Mouse (Mus musculus) forebrain, embryonic 16.5 days (tissue): ENCODE results near the gene Itgb6. TPM values are rescaled to one million over a fixed set of nuclear protein-coding genes. Genes with fewer than 3 reads are reported as not detected.
A peak's percentile ranks its signal among the peaks of the same experiment; 100 is the strongest.

Source experiments
- ATAC-seq: fragments of 200-750 bp; cut with Nextera tagmentation; 2 replicates; pipeline ENCODE4 v1.8.0; 2017; ENCODE audit warnings: mild to moderate bottlenecking, moderate library complexity
- H3K27ac ChIP-seq: fragments of 300-500 bp; sonication (generic); 2 replicates; pipeline ENCODE4 v1.5.1; 2014; ENCODE audit warnings: low read length, control low read depth
- H3K27me3 ChIP-seq: fragments of 300-500 bp; sonication (generic); replicated peaks from 2 replicates; pipeline ENCODE4 v1.6.1; 2014; ENCODE audit warnings: low read length; ENCODE audit not compliant: control insufficient read depth, insufficient read depth
- H3K36me3 ChIP-seq: fragments of 300-500 bp; sonication (generic); 2 replicates; pipeline ENCODE4 v1.6.1; 2014; ENCODE audit not compliant: control insufficient read depth, insufficient read depth
- H3K4me1 ChIP-seq: fragments of 300-500 bp; sonication (generic); replicated peaks from 2 replicates; pipeline ENCODE4 v1.6.1; 2014; ENCODE audit warnings: low read length; ENCODE audit not compliant: control insufficient read depth, insufficient read depth
- H3K4me2 ChIP-seq: fragments of 300-500 bp; sonication (generic); 2 replicates; pipeline ENCODE4 v1.6.1; 2014; ENCODE audit warnings: mild to moderate bottlenecking, low read length, control low read depth
- H3K4me3 ChIP-seq: fragments of 300-500 bp; sonication (generic); replicated peaks from 2 replicates; pipeline ENCODE4 v1.5.1; 2014; ENCODE audit warnings: mild to moderate bottlenecking, low read length, control low read depth
- H3K9ac ChIP-seq: fragments of 300-500 bp; sonication (generic); replicated peaks from 2 replicates; pipeline ENCODE4 v1.6.1; 2014; ENCODE audit warnings: low read depth, low read length, control low read depth
- H3K9me3 ChIP-seq: fragments of 300-500 bp; sonication (generic); 2 replicates; pipeline ENCODE4 v1.6.1; 2016; ENCODE audit warnings: low read length; ENCODE audit not compliant: control insufficient read depth
- WGBS: fragments of 180-500 bp; shearing (Covaris S2); extraction: QIAGEN DNeasy Blood & Tissue Kit; methylation state at CpG from one replicate; pipeline ENCODE4 v1.1.7; 2014; 5-methylcytosine and 5-hydroxymethylcytosine counted together
- polyA plus RNA-seq: library from polyadenylated mRNA; unstranded; fragments of >200 nt; fragmentation: Nextera tagmentation; extraction: Ambion mirVana; gene quantifications from 2 replicates; pipeline ENCODE4 v1.2.1, GENCODE M21; 2015

The Itgb6 gene
- polyA plus RNA-seq, 1 experiment from 2014 or later = not detected

DNA sequence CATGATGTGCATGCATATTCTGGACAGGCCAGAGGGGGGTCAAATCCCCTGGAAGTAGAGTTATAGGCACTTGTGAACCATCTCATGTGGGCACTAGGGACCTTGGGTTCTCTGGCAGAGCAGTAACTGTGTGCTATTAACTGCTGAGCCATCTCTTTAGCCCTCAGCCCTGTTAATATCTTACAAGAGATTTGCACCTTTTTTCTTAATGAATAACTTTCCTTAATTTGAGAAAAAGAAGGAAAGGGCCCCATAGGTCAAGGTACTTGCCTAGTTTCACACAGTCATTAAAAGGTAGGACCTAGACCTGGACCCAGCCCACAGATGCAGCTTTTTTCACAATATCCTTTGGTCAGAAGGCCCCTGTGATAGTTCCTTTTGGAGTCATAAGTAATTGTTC lies 5.9 kb downstream of the Itgb6 start:
- Histone ChIP-seq H3K27me3 (peaks cover 7% of the 10 kb centered on the region), H3K9me3 (no peaks in the 10 kb centered on the region), H3K27ac (no peak overlapping the region), H3K4me1 (peaks cover 21% of the 10 kb centered on the region), H3K4me2 (no peak overlapping the region), H3K36me3 (no peaks in the 10 kb centered on the region), H3K9ac (no peak overlapping the region), H3K4me3 (no peak overlapping the region)
- no peak for ATAC-seq

DNA sequence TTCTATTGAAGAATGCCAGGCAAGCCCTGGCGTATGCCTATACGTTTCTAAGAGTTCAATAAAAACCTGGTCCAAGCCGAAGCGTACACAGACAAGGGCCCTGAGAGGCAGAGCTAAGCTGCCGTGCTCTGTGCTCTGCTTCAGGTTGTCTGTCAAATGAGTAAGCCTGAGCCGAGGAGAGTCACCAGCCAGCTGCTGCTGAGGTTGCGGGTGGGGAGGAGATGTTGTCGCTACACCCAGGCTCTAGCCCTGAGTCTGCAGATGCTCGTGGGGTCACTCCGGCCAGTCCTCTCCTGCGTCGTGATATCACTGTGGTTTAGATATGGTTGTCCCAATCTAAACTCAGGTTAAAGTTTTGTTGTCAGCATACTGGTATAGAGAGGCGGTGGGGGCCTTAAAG lies 6.7 kb downstream of the Itgb6 start:
- no peaks in the 10 kb centered on the region for H3K36me3 ChIP-seq
- H3K9me3 ChIP-seq = no peaks in the 10 kb centered on the region
- 77% methylated on average over 13 of the region's 13 CpGs for WGBS
- H3K4me3 ChIP-seq = no peak overlapping the region
- no peak overlapping the region for H3K4me2 ChIP-seq
- H3K9ac ChIP-seq = no peak overlapping the region
- H3K4me1 ChIP-seq = peaks cover 21% of the 10 kb centered on the region
- peaks cover 7% of the 10 kb centered on the region for H3K27me3 ChIP-seq
- no peak overlapping the region for H3K27ac ChIP-seq
- ATAC-seq = no peak

DNA sequence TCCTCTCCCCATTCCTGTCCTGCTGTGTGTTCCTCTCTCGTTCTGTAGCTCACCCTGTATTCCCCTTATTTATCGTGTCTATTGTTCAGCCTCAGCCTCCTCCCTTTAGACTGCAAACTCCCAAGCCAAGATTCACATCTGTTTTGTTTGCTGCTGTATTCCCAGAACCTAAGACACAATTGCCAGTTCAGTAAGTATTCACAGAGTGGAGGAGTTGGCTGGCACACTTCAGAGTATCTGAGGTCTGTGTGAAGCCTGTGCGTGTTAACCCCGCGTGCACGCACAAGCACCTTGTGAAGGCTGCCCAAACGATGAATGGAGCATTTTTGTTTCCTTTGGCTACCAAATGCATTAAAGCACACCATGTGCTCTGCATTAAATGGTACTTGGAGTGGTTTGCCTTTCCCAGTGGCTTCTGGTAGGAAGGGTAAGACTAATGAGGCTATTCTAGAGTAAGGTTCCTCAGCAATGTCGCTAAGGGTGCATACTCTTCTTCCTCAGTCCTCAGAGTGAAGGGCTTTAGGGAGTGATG lies 7.4 kb downstream of the Itgb6 start:
- WGBS = 21% methylated on average over 8 of the region's 8 CpGs
- Histone ChIP-seq H3K4me2 (no peak overlapping the region), H3K4me1 (peaks cover 21% of the 10 kb centered on the region), H3K9me3 (no peaks in the 10 kb centered on the region), H3K36me3 (no peaks in the 10 kb centered on the region), H3K9ac (no peak overlapping the region), H3K27me3 (peaks cover 7% of the 10 kb centered on the region), H3K4me3 (no peak overlapping the region), H3K27ac (no peak overlapping the region)
- ATAC-seq = peak; percentile 32

DNA sequence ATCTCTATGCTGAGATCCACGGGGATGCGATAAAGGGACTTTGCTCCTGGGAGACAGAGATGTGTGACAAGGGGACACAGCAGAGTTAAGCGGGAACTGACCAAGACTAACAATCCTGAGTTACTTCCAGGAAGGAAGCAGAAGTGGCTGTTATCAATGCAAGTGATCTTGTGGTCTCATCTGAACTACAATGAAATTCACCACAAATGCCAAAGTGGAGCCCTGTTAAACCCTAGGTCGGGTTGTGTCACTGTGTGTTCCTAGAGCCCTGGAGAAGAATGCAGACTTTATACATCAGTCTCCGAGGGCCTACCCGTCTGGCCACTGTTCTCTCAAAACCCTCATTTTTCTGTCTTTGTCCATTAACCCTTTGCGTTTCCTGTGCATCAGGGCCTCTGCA lies 8.0 kb downstream of the Itgb6 start:
- Histone ChIP-seq H3K27ac (no peak overlapping the region), H3K9ac (no peak overlapping the region), H3K4me3 (no peak overlapping the region), H3K9me3 (no peaks in the 10 kb centered on the region), H3K36me3 (no peaks in the 10 kb centered on the region), H3K27me3 (peaks cover 7% of the 10 kb centered on the region), H3K4me2 (no peak overlapping the region), H3K4me1 (peaks cover 21% of the 10 kb centered on the region)
- no peak; the same call in 1 of the 2 replicates for ATAC-seq
- 23% methylated on average over 7 of the region's 7 CpGs for WGBS

DNA sequence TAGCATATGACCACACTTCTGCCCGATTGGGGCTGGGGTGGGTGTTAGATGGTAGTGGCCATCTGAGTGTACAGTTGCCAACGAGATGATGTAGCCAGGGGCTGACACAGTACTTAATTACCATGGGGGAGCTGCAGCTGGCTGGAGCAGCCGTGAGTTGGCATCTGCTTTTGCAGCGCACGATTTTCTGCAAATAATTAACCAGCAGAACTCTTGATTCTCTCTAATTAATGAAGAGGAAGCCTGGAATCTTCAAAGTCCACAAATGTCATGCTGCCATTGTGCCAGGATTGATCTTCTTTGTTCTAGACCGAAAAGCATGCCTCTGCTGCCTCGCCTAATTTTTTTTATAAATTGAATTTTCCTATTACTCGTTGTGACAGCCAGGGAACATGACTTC lies 8.6 kb downstream of the Itgb6 start:
- Histone ChIP-seq H3K36me3 (no peaks in the 10 kb centered on the region), H3K27ac (peak overlapping the region; percentile 11; the same call in 1 of the 2 replicates), H3K27me3 (peaks cover 6% of the 10 kb centered on the region), H3K9me3 (no peaks in the 10 kb centered on the region), H3K4me2 (no peak overlapping the region; the same call in 1 of the 2 replicates), H3K4me3 (no peak overlapping the region), H3K9ac (no peak overlapping the region), H3K4me1 (peaks cover 21% of the 10 kb centered on the region)
- WGBS = 5% methylated on average over 8 of the region's 8 CpGs
- ATAC-seq = peak; percentile 78

DNA sequence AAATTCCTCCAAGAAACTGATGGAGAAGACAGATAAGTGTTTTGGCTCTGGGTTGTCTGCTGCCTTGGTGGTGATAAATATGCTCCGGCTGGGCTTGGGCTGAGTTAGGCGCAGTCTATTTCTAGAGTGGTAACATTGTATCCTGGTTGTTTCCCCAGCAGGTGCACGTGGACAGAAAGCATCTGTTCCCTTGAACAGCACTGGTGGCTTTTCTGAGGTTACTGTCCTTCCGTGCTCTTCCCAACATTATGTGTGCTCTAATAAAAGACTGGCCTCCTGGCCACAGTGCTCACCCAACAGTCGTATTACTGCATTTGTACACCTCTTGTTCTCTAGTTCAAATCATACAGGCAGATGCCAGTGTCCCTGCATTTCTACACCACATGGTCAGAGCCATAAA lies 9.6 kb downstream of the Itgb6 start:
- Histone ChIP-seq H3K27me3 (no peaks in the 10 kb centered on the region; the same call in 1 of the 2 replicates), H3K4me1 (peaks cover 21% of the 10 kb centered on the region), H3K36me3 (no peaks in the 10 kb centered on the region), H3K9ac (no peak overlapping the region), H3K27ac (no peak overlapping the region), H3K9me3 (no peaks in the 10 kb centered on the region), H3K4me3 (no peak overlapping the region), H3K4me2 (no peak overlapping the region)
- ATAC-seq = no peak
- 76% methylated on average over 5 of the region's 5 CpGs for WGBS

DNA sequence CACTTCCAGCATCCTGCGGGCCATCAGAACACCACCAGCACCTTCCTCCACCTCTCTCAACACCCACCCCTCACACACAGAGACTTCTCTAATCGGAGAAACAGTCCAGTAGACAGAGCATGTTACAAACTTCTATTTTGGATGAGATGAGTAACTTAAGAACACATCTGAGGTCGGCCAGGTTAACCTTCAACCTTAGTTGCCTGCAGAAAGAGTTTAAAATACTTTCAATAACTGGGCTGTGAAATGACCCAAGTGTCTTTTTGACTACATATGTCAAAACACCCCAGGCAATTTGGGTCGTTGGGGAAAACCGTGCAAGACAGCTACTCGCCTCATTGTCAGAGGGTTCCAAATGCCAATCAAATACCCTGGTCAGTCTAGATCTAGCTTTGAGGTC lies 10.0 kb downstream of the Itgb6 start:
- ATAC-seq = no peak
- Histone ChIP-seq H3K36me3 (no peaks in the 10 kb centered on the region), H3K9ac (no peak overlapping the region), H3K27ac (no peak overlapping the region), H3K9me3 (no peaks in the 10 kb centered on the region), H3K4me2 (no peak overlapping the region), H3K4me1 (peaks cover 21% of the 10 kb centered on the region), H3K27me3 (no peaks in the 10 kb centered on the region; the same call in 1 of the 2 replicates), H3K4me3 (no peak overlapping the region)
- 70% methylated on average over 6 of the region's 6 CpGs for WGBS

DNA sequence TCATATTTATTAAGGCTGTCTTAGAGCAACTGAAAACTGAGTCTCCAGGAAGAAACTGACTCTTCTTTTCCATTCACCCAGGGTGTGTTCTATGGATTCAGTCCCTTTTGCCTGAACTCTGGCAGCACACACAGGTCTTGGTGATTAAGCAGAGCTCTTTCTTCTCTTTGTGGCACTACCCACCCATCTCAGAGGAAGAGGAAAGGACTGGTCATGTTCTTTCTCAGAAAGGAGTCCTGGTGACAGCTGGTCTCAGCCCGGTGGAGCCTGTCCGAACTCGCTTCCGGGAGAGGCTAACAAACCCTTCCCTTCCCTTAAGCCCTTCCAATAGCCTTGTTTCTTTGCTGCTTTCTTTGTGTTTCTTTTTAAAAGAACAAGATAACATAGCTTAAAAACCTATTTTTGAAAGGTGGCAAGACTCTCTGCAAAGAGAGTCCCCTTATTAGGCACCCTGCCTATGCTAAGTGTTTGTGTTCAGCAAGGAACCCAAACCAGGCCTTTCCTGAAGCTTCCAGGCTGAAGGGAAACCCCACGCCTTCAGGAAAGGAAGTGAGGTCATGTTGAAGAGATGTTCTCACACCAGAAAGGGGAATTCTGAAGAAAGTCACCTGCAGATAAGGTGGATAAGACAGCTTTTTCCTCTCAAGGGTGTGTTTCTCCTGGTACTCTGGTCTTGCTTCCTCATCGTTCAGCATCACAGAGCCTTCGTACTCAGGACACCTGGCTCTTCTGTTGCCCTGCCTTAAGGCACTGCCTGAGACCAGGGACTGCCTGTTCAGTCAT lies 11.2 kb downstream of the Itgb6 start:
- H3K4me1 ChIP-seq = peaks cover 21% of the 10 kb centered on the region
- H3K36me3 ChIP-seq = no peaks in the 10 kb centered on the region
- no peak overlapping the region for H3K4me2 ChIP-seq
- no peak for ATAC-seq
- no peak overlapping the region for H3K27ac ChIP-seq
- no peak overlapping the region for H3K9ac ChIP-seq
- H3K9me3 ChIP-seq = no peaks in the 10 kb centered on the region
- H3K27me3 ChIP-seq = no peaks in the 10 kb centered on the region
- 84% methylated on average over 7 of the region's 7 CpGs for WGBS
- H3K4me3 ChIP-seq = no peak overlapping the region

DNA sequence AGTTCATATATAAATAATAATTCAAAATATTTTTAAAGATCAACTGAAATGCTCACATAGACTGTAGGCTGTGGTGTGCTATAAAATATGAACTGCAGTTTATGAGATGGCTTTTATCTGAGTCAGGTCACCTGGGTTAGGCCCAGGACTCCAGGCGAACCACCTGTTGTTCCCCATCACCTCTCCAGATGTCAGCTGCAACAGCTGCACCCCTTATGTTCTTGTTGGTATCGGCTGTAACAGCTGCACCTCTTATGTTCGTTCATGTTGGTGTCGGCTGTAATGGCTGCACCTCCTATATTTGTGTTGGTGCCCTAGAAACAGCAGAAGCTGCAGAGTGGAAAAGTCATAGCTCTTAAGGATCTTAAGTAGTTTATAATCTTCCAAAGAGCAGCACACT lies 12.1 kb downstream of the Itgb6 start:
- Histone ChIP-seq H3K27me3 (no peaks in the 10 kb centered on the region), H3K36me3 (no peaks in the 10 kb centered on the region), H3K27ac (no peak overlapping the region), H3K4me3 (no peak overlapping the region), H3K9me3 (no peaks in the 10 kb centered on the region), H3K4me1 (peaks cover 18% of the 10 kb centered on the region), H3K4me2 (no peak overlapping the region), H3K9ac (no peak overlapping the region)
- ATAC-seq = no peak
- 87% methylated on average over 4 of the region's 4 CpGs for WGBS
